Mouse (Mus musculus) mouse embryonic stem cell (cell line): ENCODE data around the gene P4hb.

Experiments used
- in situ Hi-C, 2 experiments: fragments of 300-500 bp; cut with MboI; formaldehyde crosslinking; loops; 1 replicate in 1 of 2; 3 replicates in 1 of 2; pipeline ENCODE4 v1.14.3; 2019 to 2020; ENCODE audit warnings: low sequenced_read_pairs in 2 of 2, low pct_unique_long_range_greater_than_20kb in 1 of 2, mixed read lengths in 1 of 2; ENCODE audit not compliant: unreplicated experiment in 1 of 2

Gene P4hb

DNA sequence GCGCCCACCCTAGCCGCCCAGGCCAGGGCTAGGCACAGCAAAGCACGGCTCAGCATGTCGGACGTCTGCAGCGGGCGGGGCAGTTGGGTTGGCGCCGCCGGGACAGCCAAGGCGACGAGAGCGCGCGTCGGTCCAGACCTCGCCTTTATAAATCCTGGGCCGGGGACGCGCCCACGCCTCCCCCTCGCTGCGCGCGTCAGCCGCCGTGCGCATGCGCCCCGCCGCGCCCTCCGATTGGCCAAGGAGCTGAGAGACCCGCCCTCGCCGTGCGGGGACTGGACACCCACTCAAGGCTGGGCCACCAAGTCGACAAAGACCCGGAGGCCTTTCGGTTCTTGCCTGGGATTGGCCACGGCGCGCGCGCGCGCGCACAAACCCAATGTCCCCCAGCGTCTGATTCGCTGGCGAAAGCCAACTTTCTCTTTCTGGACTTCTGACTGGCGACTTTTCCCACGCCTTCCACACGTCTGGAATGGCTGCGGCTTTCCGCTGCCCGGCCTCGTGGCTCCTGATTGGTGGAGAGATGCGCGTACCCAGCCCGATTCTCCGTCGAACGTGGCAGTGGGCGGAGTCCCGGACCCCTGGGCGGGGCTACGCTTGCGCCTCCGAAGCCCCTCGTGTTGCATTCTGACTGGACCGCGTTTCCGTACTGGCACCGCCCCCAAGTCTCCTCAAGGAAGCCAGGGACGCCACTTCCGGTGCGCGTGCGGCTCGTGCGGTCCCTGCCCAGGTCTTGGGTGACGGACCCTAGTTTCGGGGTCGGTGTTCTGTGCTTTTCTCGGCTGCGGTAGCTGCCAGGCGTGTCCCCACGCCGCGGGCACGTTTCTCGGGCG, at the start of gene P4hb:
TSS of gene P4hb (minus strand) at position 502 of the 833 bp plus-strand sequence.
- in situ Hi-C loops, result no loop called here

DNA sequence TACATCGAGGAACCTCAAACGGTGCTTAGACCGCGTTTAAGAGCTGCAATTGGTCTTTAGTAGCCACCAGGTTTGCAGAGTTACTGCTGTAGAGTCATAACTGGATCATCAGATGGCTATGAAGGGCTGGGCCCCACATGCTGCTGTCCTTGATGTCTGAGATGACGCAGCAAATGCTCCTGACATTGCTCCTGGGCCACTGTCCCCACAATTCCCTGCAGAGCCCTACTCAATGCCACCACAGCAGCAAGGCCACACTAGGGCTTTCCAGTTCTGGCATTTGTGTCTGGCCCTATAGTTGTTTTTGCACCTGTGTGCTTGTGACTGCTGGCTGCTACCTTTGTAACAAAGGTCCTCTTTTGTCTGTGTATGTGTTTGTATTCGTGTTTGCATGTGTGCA, 49.8 kb upstream of the P4hb start:
- in situ Hi-C loops, result no loop called here

DNA sequence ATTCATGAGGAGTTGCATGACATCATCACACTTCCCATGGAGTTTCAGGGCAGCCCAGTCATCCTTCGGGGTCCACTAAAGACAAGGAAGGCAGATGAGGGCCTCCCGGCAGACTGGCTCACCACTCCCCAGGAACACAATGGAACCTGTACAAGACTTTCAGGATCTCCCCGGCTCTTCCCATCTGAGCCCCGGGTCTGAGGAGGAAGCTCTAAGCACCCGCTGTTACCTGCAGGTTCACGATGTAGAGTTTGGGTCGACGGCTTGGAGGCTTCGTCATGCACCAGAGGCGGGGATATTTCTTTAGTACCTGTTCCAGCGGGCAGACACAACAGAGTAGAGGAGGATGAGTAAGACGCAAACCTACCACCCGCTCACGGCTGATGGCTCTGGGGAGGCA, 47.1 kb upstream of the P4hb start:
- in situ Hi-C loops, result no loop called here

DNA sequence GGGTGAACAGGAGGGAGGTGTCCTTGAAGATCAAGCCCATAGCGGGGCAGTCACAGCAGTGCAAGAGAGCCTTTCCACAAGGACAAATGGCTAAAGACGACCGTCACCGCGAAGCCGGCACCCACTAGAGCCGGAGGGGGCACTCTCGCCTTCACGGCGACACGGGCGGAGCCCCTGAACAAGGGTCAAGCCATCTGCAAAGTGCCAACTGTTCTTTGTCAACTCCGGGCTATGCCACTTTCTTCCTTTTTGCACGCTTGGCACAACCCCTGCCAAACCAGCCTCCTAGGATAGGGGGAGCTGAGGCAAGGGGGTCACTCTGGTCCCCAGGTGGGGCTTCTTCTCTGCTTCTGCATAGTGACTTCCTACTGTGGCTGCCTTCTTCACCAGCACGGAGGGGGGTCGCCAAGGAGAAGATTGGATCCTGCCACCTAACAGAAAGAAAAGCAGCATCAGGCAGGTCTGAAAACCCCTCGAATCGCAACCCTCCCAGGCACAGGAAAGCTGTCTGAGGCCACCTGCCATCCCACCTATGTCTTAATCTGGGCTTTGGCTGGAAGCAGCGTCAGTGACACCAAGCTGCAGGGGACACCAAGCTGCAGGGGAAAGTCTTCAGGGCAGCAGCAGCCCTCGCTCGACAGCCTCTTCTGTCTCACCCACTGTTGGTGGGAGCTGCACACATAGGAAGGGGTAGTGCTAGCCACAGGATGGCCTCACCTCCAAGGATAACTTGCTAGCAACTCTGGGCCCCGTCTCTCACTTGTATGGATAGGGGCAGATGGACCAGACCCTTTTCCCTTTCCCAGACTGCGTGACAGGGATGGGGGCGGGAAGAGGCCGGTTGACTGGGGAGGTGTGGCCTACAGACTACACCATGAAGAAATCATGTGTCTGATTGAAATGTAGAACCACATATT, 45.8 kb upstream of the P4hb start:
- in situ Hi-C loops, result no loop called here

DNA sequence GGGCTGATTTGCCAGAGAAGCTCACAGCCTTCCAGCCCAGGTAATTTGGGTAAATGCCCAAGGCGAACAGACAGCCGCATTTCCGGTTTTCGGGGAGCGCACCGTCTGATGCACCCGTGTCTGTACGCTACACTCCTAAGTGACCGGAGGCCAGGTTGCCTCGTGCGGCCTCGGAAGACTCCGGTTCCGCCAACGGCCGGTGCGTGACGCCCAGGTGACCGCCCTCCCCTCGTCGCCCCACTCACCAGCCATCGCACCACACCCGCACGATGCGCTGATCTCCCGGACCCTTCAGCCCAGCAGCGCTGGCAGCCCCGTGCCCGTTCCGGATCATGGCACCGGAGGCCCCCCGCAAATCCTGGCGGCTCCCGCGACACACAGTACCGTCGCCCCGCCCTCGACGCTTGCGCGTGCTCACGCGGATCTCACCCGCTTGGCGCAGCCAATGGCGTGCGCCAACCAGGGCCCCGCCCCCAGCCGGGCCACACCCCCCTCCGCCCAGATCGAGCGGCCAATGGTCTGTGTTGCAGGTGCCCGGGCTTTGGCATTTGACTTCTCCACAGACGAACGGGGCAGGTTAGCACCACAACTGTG, 44.6 kb upstream of the P4hb start, which contains the start of gene Pcyt2:
TSS of gene Pcyt2 (minus strand) at position 418 of the 594 bp plus-strand sequence.
- in situ Hi-C loops, result no loop called here

DNA sequence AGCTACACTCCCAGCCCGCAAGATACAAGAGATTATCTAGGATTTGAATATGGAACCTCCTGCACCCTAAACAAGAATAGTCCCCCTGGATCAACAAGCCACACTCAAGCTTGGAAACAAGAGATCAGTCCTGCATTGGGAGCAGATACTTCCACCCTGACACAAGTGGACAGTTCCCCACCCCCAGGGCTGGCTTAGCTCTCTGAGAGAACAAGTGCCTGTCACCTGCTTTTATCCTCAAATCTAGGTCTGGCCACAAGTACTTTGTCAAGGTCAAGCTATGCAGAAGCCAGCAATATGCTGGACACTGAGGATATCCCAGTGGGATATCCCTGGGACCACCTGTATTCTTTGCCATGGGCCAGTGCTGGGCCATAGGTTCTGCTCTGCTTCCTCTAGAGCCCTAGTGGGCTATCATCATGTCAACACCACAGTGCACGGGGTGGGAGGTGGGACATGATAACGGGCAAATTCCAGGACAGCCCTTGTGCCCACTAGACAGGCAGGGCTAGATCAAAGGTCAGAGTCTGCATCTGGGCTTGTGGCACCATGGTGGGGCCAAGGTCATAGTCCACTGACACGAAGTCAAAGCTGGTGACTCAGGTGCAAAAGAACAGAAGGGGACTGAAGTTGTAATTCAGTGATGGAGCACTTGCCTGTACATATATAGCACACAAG, 43.7 kb upstream of the P4hb start:
- in situ Hi-C loops, result no loop called here

DNA sequence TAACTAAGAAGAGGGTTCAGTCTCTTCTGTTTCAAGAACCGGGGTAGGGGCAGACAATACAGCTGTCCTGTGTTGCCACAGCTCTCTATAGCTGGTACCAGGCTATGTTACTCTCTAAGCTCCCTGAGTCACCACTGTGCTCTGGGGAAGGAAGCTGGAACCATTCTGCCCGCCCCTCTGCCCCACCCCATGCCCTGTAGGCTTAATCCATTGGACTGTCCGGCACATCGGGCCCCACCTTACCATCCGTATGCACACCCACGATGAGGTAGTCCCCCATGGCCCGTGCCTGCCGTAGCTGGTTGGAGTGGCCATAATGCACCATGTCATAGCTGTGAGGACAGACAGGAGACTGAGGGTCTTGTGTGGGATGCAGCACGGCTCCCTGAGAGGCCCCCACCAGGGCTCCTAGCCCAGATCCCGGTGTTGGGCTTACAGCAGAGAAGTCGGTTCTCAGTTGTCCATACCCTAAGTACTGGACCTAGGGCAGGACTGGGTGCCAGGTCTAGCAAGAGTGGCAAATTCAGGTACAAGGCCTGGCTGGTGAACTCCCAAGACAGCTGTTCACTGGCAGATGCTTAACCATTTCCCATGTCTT, 42.7 kb upstream of the P4hb start:
- in situ Hi-C loops, result no loop called here

DNA sequence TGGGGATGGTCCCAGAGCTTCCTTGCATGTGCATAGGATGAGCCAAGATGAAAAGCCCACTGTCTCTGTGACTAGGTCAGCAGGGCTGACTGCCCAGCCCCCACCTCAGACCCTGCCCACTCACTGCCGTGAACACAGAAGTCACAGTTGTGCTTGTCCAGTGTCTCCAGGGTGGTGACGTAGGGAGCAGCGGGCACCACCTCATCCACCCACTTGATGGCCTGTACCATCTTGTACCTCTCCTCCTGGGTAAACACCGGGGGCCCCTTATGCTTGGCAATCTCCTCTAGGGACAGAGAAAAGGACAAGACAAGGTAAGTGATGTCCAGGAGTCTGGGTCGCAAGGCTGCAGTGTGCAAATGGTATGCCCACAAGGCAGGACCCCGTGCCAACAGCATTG, 42.1 kb upstream of the P4hb start:
- in situ Hi-C loops, result no loop called here

DNA sequence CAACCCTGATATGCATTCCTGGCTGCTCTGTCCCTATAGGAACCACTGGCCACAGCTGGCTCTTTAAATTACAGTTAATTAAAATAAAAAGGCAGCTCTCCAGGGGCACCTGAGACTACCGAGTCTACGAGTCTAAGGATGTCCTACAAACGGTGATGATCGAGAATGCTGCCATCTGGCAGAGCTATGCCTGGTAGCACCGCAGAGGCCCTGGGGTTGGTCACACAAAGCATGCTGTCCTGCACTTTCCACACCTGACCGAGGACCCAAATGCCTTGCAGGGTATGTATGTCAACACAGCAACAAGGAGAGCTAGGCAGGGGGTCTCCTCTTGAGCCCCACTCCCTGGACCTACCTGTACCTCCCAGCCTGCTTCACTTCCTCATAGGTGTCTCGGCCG, 40.9 kb upstream of the P4hb start:
- in situ Hi-C loops, result no loop called here

DNA sequence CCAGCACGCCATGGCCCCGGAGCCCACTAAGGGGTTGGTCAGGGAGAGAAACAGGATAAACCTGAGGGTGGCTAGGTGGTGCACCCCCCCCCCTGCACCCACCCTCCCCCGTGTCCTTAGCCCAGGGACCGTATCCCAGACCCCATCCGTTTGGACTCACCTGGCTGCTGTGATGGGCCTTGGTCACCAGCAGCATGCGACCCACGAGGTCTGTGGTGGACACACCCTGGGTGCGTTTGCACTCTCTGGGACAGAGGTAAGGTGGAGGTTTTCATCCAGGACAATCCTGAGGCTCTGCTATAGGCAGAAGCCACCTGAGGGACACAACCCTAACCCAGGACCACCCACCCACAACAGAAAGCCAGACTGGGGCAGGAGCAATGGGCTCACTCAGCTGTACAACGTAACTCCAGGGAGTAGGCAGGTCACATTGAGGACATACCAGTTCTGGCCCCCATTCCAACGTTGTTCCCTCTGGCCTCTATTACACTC, 40.5 kb upstream of the P4hb start:
- in situ Hi-C loops, result no loop called here

DNA sequence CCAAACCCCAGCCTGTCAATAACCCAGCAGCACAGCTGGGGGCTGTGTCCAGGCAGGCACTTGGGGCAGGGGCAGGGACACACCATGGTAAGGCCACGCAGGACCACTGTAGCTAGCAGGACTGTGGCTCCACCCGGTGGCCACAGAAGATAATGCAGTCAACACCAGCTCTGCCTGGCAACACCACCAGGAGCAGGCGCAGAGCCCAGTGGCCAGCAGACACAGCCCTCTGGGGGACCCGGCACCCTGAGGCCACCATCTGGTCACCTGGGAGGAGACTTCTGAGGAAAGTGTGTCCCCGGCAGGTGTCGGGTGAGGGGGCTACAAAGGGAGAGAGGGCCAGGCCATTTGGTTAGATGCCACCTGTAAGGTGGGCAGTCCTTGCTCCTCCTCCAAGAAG, 39.7 kb upstream of the P4hb start:
- in situ Hi-C loops, result no loop called here

DNA sequence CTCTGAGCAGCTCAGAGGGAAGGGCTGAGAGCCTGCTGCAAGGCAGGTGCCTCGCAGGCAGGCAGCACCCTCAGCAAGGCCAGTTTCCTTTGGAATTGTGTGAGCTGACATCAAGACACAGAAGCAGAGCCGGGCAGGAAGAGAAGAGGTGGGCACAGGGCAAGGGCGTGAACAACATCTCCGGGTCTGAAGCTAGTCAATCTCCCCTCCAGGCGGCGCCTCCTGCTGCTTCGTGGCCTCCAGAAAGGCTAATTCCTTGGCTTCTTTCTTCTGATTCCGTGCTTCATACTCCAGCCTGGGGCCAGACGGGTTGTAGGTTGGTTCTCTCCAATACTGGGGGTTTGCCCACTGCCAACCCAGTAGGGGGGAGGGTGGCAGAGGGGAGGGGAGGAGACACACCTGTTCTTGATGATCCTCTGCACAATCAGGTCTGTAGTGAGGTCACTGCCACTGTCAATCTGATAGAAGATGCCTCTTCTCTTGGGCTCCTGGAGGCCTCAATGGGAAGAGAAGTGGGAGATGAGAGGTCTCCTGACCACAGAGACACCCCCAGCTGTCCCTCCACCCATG, 37.5 kb upstream of the P4hb start:
- in situ Hi-C loops, result no loop called here

DNA sequence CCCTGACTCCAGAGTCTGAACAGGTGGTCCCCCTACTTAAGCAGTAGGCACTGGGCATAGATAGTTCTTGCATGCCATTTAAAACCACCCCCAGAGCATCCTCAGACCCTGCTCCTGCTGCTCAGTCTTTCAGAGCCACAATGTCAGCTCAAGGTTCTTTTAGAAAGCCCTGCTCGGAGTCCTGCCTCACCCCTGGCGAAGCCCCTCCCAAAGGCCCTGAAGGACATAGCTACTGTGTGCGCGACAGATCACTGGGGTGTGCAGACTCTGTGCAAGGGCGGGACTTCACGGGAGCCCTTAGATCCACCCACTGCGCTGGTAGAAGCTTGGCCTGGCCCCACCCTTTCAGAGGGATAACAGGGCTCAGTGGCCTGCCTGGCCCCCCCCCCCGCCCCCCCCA, 36.2 kb upstream of the P4hb start:
- in situ Hi-C loops, result no loop called here

DNA sequence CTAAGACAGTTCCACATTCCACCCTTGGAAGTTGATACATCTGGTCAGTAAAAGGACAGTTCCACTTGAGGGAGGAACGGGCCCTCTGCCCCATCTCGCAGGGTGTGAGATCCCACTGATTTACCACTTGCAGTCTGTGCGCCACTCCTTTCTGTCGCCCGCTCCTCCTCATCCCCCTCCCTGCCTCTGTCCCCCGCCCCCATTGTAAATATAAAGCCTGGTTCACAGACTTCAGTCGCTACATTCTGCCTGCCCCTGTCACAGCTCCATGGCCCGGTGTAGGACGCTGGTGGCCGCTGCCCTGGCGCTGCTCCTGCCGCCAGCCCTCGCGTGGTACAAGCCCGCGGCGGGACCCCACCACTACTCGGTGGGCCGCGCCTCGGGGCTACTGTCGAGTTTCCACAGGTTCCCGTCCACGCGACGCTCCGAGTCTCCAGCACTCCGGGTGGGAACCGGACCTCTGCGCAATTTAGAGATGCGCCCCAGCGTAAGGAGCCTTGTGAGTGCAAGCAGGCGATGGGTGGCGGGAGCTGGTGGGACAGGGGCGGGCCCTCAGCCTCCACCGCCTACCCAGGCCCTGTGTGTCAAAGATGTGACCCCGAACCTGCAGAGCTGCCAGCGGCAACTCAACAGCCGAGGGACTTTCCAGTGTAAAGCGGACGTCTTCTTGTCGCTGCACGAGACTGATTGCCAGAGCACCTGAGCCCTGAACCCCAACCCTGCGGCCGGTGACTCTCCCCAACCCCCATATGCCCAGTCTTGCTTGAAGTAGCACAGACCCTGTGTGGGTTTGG, 35.4 kb upstream of the P4hb start, which contains the start of gene Npb:
TSS of gene Npb (plus strand) at position 237 of the 794 bp plus-strand sequence.
- in situ Hi-C loops, result no loop called here

DNA sequence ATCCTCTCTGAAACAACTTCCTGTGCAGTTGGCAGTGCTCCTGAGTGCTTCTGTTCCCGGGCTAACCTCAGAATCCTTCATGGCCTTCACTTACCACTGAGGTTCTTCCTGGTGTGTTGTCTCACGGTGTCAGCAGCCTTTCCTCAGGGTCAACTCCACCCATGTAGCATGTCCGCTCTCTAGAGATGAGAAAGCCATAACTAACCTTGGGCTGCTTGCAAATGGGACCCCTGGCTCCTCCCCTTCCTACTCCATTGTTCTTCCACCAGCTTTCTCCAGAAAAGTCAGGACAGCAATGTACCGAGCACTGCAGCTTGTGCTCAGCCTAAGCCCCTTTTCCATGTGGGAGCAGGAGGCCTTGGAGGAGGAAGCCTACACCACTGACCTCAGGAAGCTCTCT, 33.7 kb upstream of the P4hb start:
- in situ Hi-C loops, result no loop called here

DNA sequence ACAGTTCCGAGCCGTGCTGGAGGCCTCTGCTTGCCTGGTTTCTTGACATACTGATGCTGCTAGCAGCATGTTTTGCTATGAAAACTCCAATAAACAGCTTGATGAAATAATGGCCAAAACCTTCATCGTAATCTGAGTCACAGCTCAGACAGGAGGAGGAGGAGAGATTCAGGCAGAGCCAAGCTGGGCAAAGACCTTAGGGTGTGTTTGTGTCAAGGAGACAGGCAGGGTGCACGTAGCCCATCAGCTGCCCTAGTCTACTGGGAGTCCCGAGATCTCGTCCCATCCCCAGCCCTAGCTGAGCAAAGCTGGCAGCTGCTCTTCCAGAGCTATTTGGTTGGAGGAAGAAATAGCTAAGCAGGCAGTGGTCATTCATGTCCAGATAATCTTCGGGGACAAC, 32.6 kb upstream of the P4hb start:
- in situ Hi-C loops, result no loop called here

DNA sequence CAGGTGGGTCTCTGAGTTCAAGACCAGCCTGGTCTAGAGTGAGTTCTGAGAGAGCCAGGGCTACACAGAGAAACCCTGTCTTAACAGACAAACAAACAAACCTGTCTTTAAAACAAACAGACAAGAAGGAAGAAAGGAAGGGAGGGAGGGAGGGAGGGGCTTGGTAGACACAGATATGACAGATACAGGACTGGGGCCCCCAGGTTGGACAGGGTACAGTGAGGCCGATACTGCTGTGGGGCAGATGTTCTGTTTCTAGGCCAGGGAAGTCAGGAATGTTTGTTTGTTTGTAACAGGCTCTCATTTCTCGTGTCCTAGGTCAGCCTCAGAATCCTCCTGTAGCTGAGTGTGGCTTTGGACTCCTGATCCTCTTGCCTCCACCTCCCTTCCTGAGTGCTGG, 30.5 kb upstream of the P4hb start:
- in situ Hi-C loops, result no loop called here
